Mouse (Mus musculus): ENCODE results near the gene Fry. TPM values are rescaled to one million over a fixed set of nuclear protein-coding genes. Genes with fewer than 3 reads are reported as not detected.

Fry gene
- polyA plus RNA-seq, 1 experiment: 5.6 TPM

GRCm38 (mm10) chr5:150414823-150415222 lies 296.4 kb downstream of the Fry start:
- H3K4me3 ChIP-seq (ENCODE audit: low read depth, low read length): no peak overlapping the region
- H3K27me3 ChIP-seq (ENCODE audit: control insufficient read depth, insufficient read depth, low read length): no peaks in the 10 kb centered on the region
- H3K4me1 ChIP-seq (ENCODE audit: control insufficient read depth, insufficient read depth, insufficient read length, low read length): no peaks in the 10 kb centered on the region
- H3K36me3 ChIP-seq (ENCODE audit: control insufficient read depth, insufficient read depth, low read length): peaks cover 7% of the 10 kb centered on the region; the same call in 1 of the 2 replicates
- TF ChIP-seq CTCF (IDR thresholded peaks at IDR 0.05; ENCODE audit: extremely low read depth, insufficient read length, insufficient replicate concordance, low read depth, low read length) (no peak), POLR2A (IDR thresholded peaks at IDR 0.05; ENCODE audit: low read depth, low read length) (no peak)
- no peak overlapping the region for H3K27ac ChIP-seq (ENCODE audit: insufficient read depth, low read depth, low read length)

GRCm38 (mm10) chr5:150417223-150417622 lies 298.8 kb downstream of the Fry start:
- Histone ChIP-seq H3K27me3 (ENCODE audit: control insufficient read depth, insufficient read depth, low read length) (no peaks in the 10 kb centered on the region), H3K36me3 (ENCODE audit: control insufficient read depth, insufficient read depth, low read length) (peaks cover 9% of the 10 kb centered on the region; the same call in 1 of the 2 replicates), H3K4me1 (ENCODE audit: control insufficient read depth, insufficient read depth, insufficient read length, low read length) (no peaks in the 10 kb centered on the region), H3K4me3 (ENCODE audit: low read depth, low read length) (no peak overlapping the region), H3K27ac (ENCODE audit: insufficient read depth, low read depth, low read length) (no peak overlapping the region)
- 99% methylated on average over 2 of the region's 2 CpGs for WGBS
- TF ChIP-seq POLR2A (IDR thresholded peaks at IDR 0.05; ENCODE audit: low read depth, low read length) (no peak), CTCF (IDR thresholded peaks at IDR 0.05; ENCODE audit: extremely low read depth, insufficient read length, insufficient replicate concordance, low read depth, low read length) (no peak)

- Histone ChIP-seq H3K36me3 (ENCODE audit: control insufficient read depth, insufficient read depth, low read length) (peaks cover 12% of the 10 kb centered on the region; the same call in 1 of the 2 replicates), H3K27ac (ENCODE audit: insufficient read depth, low read depth, low read length) (no peak overlapping the region), H3K4me1 (ENCODE audit: control insufficient read depth, insufficient read depth, insufficient read length, low read length) (no peaks in the 10 kb centered on the region), H3K27me3 (ENCODE audit: control insufficient read depth, insufficient read depth, low read length) (no peaks in the 10 kb centered on the region), H3K4me3 (ENCODE audit: low read depth, low read length) (no peak overlapping the region)
- 53% methylated on average over 6 of the region's 6 CpGs for WGBS
- no peak for TF ChIP-seq CTCF (IDR thresholded peaks at IDR 0.05; ENCODE audit: extremely low read depth, insufficient read length, insufficient replicate concordance, low read depth, low read length)
- TF ChIP-seq POLR2A (IDR thresholded peaks at IDR 0.05; ENCODE audit: low read depth, low read length): no peak
Measured at GRCm38 (mm10) chr5:150418035-150418434, 299.6 kb downstream of the Fry start.

- TF ChIP-seq POLR2A (IDR thresholded peaks at IDR 0.05; ENCODE audit: low read depth, low read length) (no peak), CTCF (IDR thresholded peaks at IDR 0.05; ENCODE audit: extremely low read depth, insufficient read length, insufficient replicate concordance, low read depth, low read length) (no peak)
- WGBS: 71% methylated on average over 5 of the region's 5 CpGs
- Histone ChIP-seq H3K27me3 (ENCODE audit: control insufficient read depth, insufficient read depth, low read length) (no peaks in the 10 kb centered on the region), H3K4me1 (ENCODE audit: control insufficient read depth, insufficient read depth, insufficient read length, low read length) (no peaks in the 10 kb centered on the region), H3K36me3 (ENCODE audit: control insufficient read depth, insufficient read depth, low read length) (0 out of 2 replicates have a peak, but pooled peaks cover 5% of the 10 kb centered on the region), H3K27ac (ENCODE audit: insufficient read depth, low read depth, low read length) (no peak overlapping the region), H3K4me3 (ENCODE audit: low read depth, low read length) (no peak overlapping the region)
Measured at GRCm38 (mm10) chr5:150425038-150425437, 306.6 kb downstream of the Fry start.

- Histone ChIP-seq H3K27ac (ENCODE audit: insufficient read depth, low read depth, low read length) (no peak overlapping the region), H3K36me3 (ENCODE audit: control insufficient read depth, insufficient read depth, low read length) (peaks cover 6% of the 10 kb centered on the region; the same call in 1 of the 2 replicates), H3K27me3 (ENCODE audit: control insufficient read depth, insufficient read depth, low read length) (no peaks in the 10 kb centered on the region), H3K4me3 (ENCODE audit: low read depth, low read length) (no peak overlapping the region), H3K4me1 (ENCODE audit: control insufficient read depth, insufficient read depth, insufficient read length, low read length) (no peaks in the 10 kb centered on the region)
- 92% methylated on average over 3 of the region's 3 CpGs for WGBS
- TF ChIP-seq CTCF (IDR thresholded peaks at IDR 0.05; ENCODE audit: extremely low read depth, insufficient read length, insufficient replicate concordance, low read depth, low read length): peak; percentile 64; the same call in 1 of the 2 replicates
- no peak for TF ChIP-seq POLR2A (IDR thresholded peaks at IDR 0.05; ENCODE audit: low read depth, low read length)
Measured at GRCm38 (mm10) chr5:150426595-150426994, 308.1 kb downstream of the Fry start.

- Histone ChIP-seq H3K27ac (ENCODE audit: insufficient read depth, low read depth, low read length) (no peak overlapping the region), H3K4me1 (ENCODE audit: control insufficient read depth, insufficient read depth, insufficient read length, low read length) (no peaks in the 10 kb centered on the region), H3K27me3 (ENCODE audit: control insufficient read depth, insufficient read depth, low read length) (no peaks in the 10 kb centered on the region), H3K4me3 (ENCODE audit: low read depth, low read length) (no peak overlapping the region), H3K36me3 (ENCODE audit: control insufficient read depth, insufficient read depth, low read length) (peaks cover 9% of the 10 kb centered on the region)
- 95% methylated on average over 7 of the region's 7 CpGs for WGBS
- TF ChIP-seq POLR2A (IDR thresholded peaks at IDR 0.05; ENCODE audit: low read depth, low read length) (no peak), CTCF (IDR thresholded peaks at IDR 0.05; ENCODE audit: extremely low read depth, insufficient read length, insufficient replicate concordance, low read depth, low read length) (peak; percentile 45; the same call in 1 of the 2 replicates)
Measured at GRCm38 (mm10) chr5:150431286-150431685, 312.8 kb downstream of the Fry start.

GRCm38 (mm10) chr5:150432960-150433359 lies 314.5 kb downstream of the Fry start:
- WGBS: 97% methylated on average over 2 of the region's 2 CpGs
- H3K27me3 ChIP-seq (ENCODE audit: control insufficient read depth, insufficient read depth, low read length): no peaks in the 10 kb centered on the region

More at GRCm38 (mm10) chr5:150432960-150433359, 314.5 kb downstream of the Fry start:
- TF ChIP-seq CTCF (IDR thresholded peaks at IDR 0.05; ENCODE audit: extremely low read depth, insufficient read length, insufficient replicate concordance, low read depth, low read length) (peak; percentile 5; the same call in 1 of the 2 replicates), POLR2A (IDR thresholded peaks at IDR 0.05; ENCODE audit: low read depth, low read length) (no peak)
- Histone ChIP-seq H3K4me1 (ENCODE audit: control insufficient read depth, insufficient read depth, insufficient read length, low read length) (no peaks in the 10 kb centered on the region), H3K27ac (ENCODE audit: insufficient read depth, low read depth, low read length) (no peak overlapping the region), H3K4me3 (ENCODE audit: low read depth, low read length) (no peak overlapping the region), H3K36me3 (ENCODE audit: control insufficient read depth, insufficient read depth, low read length) (peaks cover 9% of the 10 kb centered on the region)
